Mouse (Mus musculus) neutrophil, adult 83 days (primary cell): ENCODE data around the gene Fgf14. TPM values are rescaled to one million over a fixed set of nuclear protein-coding genes. Genes with fewer than 3 reads are reported as not detected.

ENCODE experiments used
- total RNA-seq, 2 experiments: library from RNA; stranded (reverse); gene quantifications; one replicate each; pipeline ENCODE4 v1.2.4; 2023

Gene Fgf14
- not detected for total RNA-seq

DNA sequence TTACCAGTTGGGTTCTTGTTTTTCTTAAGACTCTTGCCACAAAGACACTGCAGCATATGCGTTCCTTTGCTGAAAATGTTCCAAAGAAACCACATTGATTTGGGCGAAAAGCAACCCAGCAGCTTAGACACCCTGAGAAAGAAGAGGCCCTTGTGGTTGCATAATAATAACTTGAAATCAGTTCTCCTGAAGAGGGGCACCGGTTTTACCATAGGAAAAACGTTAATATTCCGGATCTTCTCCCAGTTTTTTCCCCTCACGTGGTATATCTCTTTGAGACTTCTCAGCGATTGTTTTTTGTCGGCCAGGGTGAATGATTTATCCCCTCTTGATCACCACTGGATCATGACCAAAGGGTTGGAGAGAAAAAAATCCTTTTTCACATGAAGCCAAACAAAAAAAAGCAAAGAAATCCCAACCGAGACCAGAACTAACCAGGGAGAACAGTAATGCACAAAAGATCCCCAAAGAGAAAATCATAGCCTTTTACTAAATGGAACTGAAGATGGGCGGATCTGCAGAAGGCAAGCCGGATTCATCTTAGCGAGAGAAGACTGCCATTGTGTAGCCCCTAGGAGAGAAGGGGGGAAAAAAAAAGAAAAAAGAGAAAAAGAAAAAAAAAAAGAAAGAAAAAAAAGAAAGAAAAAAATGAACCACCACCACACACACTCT lies at the start of gene Fgf14:
Fgf14 (minus strand) TSS at position 622 of the 672 bp plus-strand sequence.

